Mouse (Mus musculus) thymus, adult 2 months (tissue): ENCODE results near the gene Olfr921.

Experiments
- CTCF ChIP-seq: fragments of 200-500 bp; IDR thresholded peaks from 2 replicates; pipeline ENCODE4 v1.5.1; 2012; ENCODE audit warnings: mild to moderate bottlenecking, control low read depth, low read length, moderate library complexity, borderline replicate concordance; ENCODE audit not compliant: control insufficient read depth, poor library complexity, insufficient read depth; ENCODE audit errors: extremely low read depth
- POLR2A ChIP-seq: fragments of 200-500 bp; IDR thresholded peaks from 2 replicates; pipeline ENCODE4 v1.6.1; 2012; ENCODE audit warnings: mild to moderate bottlenecking, low read length, control low read depth, moderate library complexity; ENCODE audit not compliant: control insufficient read depth, poor library complexity, insufficient read depth; ENCODE audit errors: extremely low read depth

DNA sequence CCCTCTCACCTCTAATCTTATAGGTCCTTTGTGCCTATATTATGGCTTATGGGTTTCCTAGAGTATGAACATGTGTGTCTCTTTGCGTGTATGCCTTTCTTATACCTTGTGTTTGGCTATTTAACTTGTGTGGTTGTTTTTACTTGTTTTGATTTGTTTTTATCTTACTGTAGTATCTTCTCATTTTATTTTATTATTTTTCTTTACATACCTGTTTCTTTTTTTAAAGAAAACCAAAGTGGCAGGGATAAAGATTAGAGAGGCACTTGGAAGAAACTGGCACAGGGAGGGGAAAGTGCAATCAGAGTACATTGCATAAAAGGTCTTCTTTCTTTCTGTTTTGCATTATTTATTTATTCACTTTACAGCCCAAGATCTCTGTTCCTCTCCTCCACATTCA lies 20.9 kb upstream of the Olfr921 start, which contains the start of gene Olfr920:
- TF ChIP-seq POLR2A (no peak), CTCF (no peak)
